Mouse (Mus musculus) myocyte (in vitro differentiated cells): Measurements from ENCODE around the gene Xirp2. TPM values are rescaled to one million over a fixed set of nuclear protein-coding genes. Genes with fewer than 3 reads are reported as not detected.
"Not testable (repeated sequence)": the region's sequence is repeated elsewhere in the genome, so short reads cannot be mapped to it uniquely, and the experiment has no call there.

Experiments
- H3K27me3 ChIP-seq: one replicate; pipeline ENCODE4 v1.6.1; 2011; ENCODE audit not compliant: control insufficient read depth, insufficient read depth, insufficient read length
- H3K36me3 ChIP-seq: one replicate; pipeline ENCODE4 v1.6.1; 2011; ENCODE audit not compliant: control insufficient read depth, insufficient read depth
- H3K4me2 ChIP-seq: one replicate; pipeline ENCODE4 v1.6.1; 2011; ENCODE audit warnings: low read depth, control low read depth
- H3K4me3 ChIP-seq: one replicate; pipeline ENCODE4 v1.5.1; 2011; ENCODE audit warnings: mild to moderate bottlenecking, control low read depth, moderate library complexity
- H3K79me2 ChIP-seq: one replicate; pipeline ENCODE4 v1.6.1; 2011; ENCODE audit not compliant: control insufficient read depth, insufficient read depth
- H3ac ChIP-seq: one replicate; pipeline ENCODE4 v1.6.1; 2011; ENCODE audit not compliant: control insufficient read depth, insufficient read length
- CEBPB ChIP-seq: IDR thresholded peaks from 2 replicates; pipeline ENCODE4 v1.6.1; 2011; ENCODE audit warnings: mild to moderate bottlenecking, moderate library complexity; ENCODE audit not compliant: poor library complexity, insufficient read depth, severe bottlenecking
- E2F4 ChIP-seq: IDR thresholded peaks from one replicate; pipeline ENCODE4 v1.6.1; 2011; ENCODE audit warnings: mild to moderate bottlenecking, control low read depth, moderate library complexity; ENCODE audit not compliant: insufficient read depth
- MAX ChIP-seq: IDR thresholded peaks from one replicate; pipeline ENCODE4 v1.6.1; 2011; ENCODE audit warnings: low read depth, mild to moderate bottlenecking, control low read depth
- MYOD1 ChIP-seq, 3 experiments: IDR thresholded peaks; one replicate each; pipeline ENCODE4 v1.6.1; 2011; ENCODE audit warnings: control low read depth in 2 of 3, low read depth in 2 of 3, mild to moderate bottlenecking in 2 of 3, moderate library complexity in 1 of 3; ENCODE audit not compliant: insufficient read length in 2 of 3, control insufficient read depth in 1 of 3
- MYOG ChIP-seq, 3 experiments: IDR thresholded peaks; one replicate each; pipeline ENCODE4 v1.6.1; 2011; ENCODE audit warnings: control low read depth in 2 of 3, low read depth in 2 of 3, mild to moderate bottlenecking in 2 of 3; ENCODE audit not compliant: insufficient read length in 2 of 3, control insufficient read depth in 1 of 3, insufficient read depth in 1 of 3
- POLR2A ChIP-seq: IDR thresholded peaks from one replicate; pipeline ENCODE4 v1.6.1; 2011; ENCODE audit warnings: low read depth, mild to moderate bottlenecking, control low read depth, moderate library complexity; ENCODE audit not compliant: insufficient read length
- POLR2AphosphoS2 ChIP-seq: IDR thresholded peaks from one replicate; pipeline ENCODE4 v1.6.1; 2011; ENCODE audit warnings: low read depth, control low read depth; ENCODE audit not compliant: insufficient read length
- REST ChIP-seq: IDR thresholded peaks from one replicate; pipeline ENCODE4 v1.6.1; 2011; ENCODE audit warnings: mild to moderate bottlenecking, control low read depth, moderate library complexity; ENCODE audit not compliant: insufficient read depth, insufficient read length
- SRF ChIP-seq: IDR thresholded peaks from one replicate; pipeline ENCODE4 v1.6.1; 2011; ENCODE audit warnings: low read depth; ENCODE audit not compliant: control insufficient read depth, insufficient read length
- TCF12 ChIP-seq: IDR thresholded peaks from one replicate; pipeline ENCODE4 v1.6.1; 2011; ENCODE audit warnings: mild to moderate bottlenecking, control low read depth; ENCODE audit not compliant: poor library complexity, insufficient read depth, severe bottlenecking
- TCF3 ChIP-seq: IDR thresholded peaks from one replicate; pipeline ENCODE4 v1.6.1; 2011; ENCODE audit warnings: low read depth, control low read depth; ENCODE audit not compliant: insufficient read length
- USF1 ChIP-seq: IDR thresholded peaks from one replicate; pipeline ENCODE4 v1.6.1; 2011; ENCODE audit warnings: low read depth, mild to moderate bottlenecking, control low read depth, moderate library complexity
- polyA plus RNA-seq: library from polyadenylated mRNA; unstranded; fragments of >200 nt; fragmentation: generic; extraction: Trizol; gene quantifications from one replicate; pipeline ENCODE4 v1.2.1, GENCODE M21; 2012; ENCODE audit warnings: missing spikeins

Xirp2 gene
- polyA plus RNA-seq, 1 experiment: 0.46 TPM

GRCm38 (mm10) chr2:67438309-67438708 is 7.5 kb upstream of the Xirp2 start:
- H3K79me2 ChIP-seq: no peaks in the 10 kb centered on the region
- H3K4me3 ChIP-seq: no peak overlapping the region
- TF ChIP-seq TCF12: no peak
- TF ChIP-seq USF1: no peak
- TF ChIP-seq E2F4: no peak
- no peak for TF ChIP-seq MAX
- TF ChIP-seq POLR2AphosphoS2: no peak
- no peak for TF ChIP-seq POLR2A
- no peak for TF ChIP-seq MYOD1 (IDR thresholded peaks at IDR 0.05; ENCODE audit: control insufficient read depth in 1 of 3, insufficient read length in 2 of 3, low read depth in 2 of 3)
- TF ChIP-seq MYOG (IDR thresholded peaks at IDR 0.05; ENCODE audit: control insufficient read depth in 1 of 3, insufficient read depth in 1 of 3, insufficient read length in 2 of 3, low read depth in 2 of 3): no peak
- no peak for TF ChIP-seq REST
- no peak for TF ChIP-seq TCF3
- no peak for TF ChIP-seq SRF
- TF ChIP-seq CEBPB: no peak
- H3K27me3 ChIP-seq: no peaks in the 10 kb centered on the region
- no peak overlapping the region for H3ac ChIP-seq
- H3K4me2 ChIP-seq: no peak overlapping the region
- no peaks in the 10 kb centered on the region for H3K36me3 ChIP-seq

- H3K4me3 ChIP-seq: no peak overlapping the region
- no peak for TF ChIP-seq MYOD1 (IDR thresholded peaks at IDR 0.05; ENCODE audit: control insufficient read depth in 1 of 3, insufficient read length in 2 of 3, low read depth in 2 of 3)
- TF ChIP-seq USF1: no peak
- no peak for TF ChIP-seq POLR2A
- TF ChIP-seq E2F4: no peak
- H3ac ChIP-seq: no peak overlapping the region
- H3K36me3 ChIP-seq: no peaks in the 10 kb centered on the region
- no peaks in the 10 kb centered on the region for H3K27me3 ChIP-seq
- H3K4me2 ChIP-seq: peak overlapping the region; percentile 64
- no peaks in the 10 kb centered on the region for H3K79me2 ChIP-seq
Observed at GRCm38 (mm10) chr2:67446772-67447171, 970 bp downstream of the Xirp2 start.

- Histone ChIP-seq H3K4me2 (peak overlapping the region; percentile 64), H3K4me3 (no peak overlapping the region)
- no peak for TF ChIP-seq MAX
- TF ChIP-seq REST: no peak
- TF ChIP-seq SRF: no peak
- no peak for TF ChIP-seq MYOD1 (IDR thresholded peaks at IDR 0.05; ENCODE audit: control insufficient read depth in 1 of 3, insufficient read length in 2 of 3, low read depth in 2 of 3)
- no peak for TF ChIP-seq TCF12
- no peak for TF ChIP-seq USF1
- no peak for TF ChIP-seq CEBPB
- no peak for TF ChIP-seq E2F4
- no peak for TF ChIP-seq MYOG (IDR thresholded peaks at IDR 0.05; ENCODE audit: control insufficient read depth in 1 of 3, insufficient read depth in 1 of 3, insufficient read length in 2 of 3, low read depth in 2 of 3)
- no peak for TF ChIP-seq POLR2AphosphoS2
- no peak for TF ChIP-seq POLR2A
Observed at GRCm38 (mm10) chr2:67447206-67447605, 1.4 kb downstream of the Xirp2 start.

GRCm38 (mm10) chr2:67460857-67461256 is 15.1 kb downstream of the Xirp2 start:
- H3K27me3 ChIP-seq: no peaks in the 10 kb centered on the region
- no peak overlapping the region for H3K4me2 ChIP-seq
- H3K79me2 ChIP-seq: no peaks in the 10 kb centered on the region
- no peak overlapping the region for H3K4me3 ChIP-seq
- TF ChIP-seq E2F4 (no peak), MAX (no peak), CEBPB (no peak), MYOD1 (IDR thresholded peaks at IDR 0.05; ENCODE audit: control insufficient read depth in 1 of 3, insufficient read length in 2 of 3, low read depth in 2 of 3) (no peak)
- H3ac ChIP-seq: no peak overlapping the region
- no peaks in the 10 kb centered on the region for H3K36me3 ChIP-seq

More at GRCm38 (mm10) chr2:67447206-67447605, 1.4 kb downstream of the Xirp2 start:
- no peak overlapping the region for H3ac ChIP-seq
- H3K79me2 ChIP-seq: no peaks in the 10 kb centered on the region
- H3K27me3 ChIP-seq: no peaks in the 10 kb centered on the region
- no peaks in the 10 kb centered on the region for H3K36me3 ChIP-seq

GRCm38 (mm10) chr2:67467036-67467435 is 21.2 kb downstream of the Xirp2 start:
- TF ChIP-seq MYOG (IDR thresholded peaks at IDR 0.05; ENCODE audit: control insufficient read depth in 1 of 3, insufficient read depth in 1 of 3, insufficient read length in 2 of 3, low read depth in 2 of 3) (no peak), TCF12 (no peak), POLR2A (no peak)
- Histone ChIP-seq H3ac (no peak overlapping the region), H3K79me2 (no peaks in the 10 kb centered on the region), H3K4me3 (no peak overlapping the region), H3K36me3 (no peaks in the 10 kb centered on the region), H3K27me3 (no peaks in the 10 kb centered on the region), H3K4me2 (no peak overlapping the region)

- not testable (repeated sequence) for H3K4me2 ChIP-seq, H3K27me3 ChIP-seq, H3K36me3 ChIP-seq, H3ac ChIP-seq, H3K4me3 ChIP-seq, H3K79me2 ChIP-seq
Observed at GRCm38 (mm10) chr2:67470030-67470429, 24.2 kb downstream of the Xirp2 start.
